Mouse (Mus musculus) adrenal gland, postnatal 25 days (tissue): Measurements from ENCODE around the gene Ecpas. TPM values are rescaled to one million over a fixed set of nuclear protein-coding genes. Genes with fewer than 3 reads are reported as not detected.

Source experiments
- total RNA-seq: library from RNA; stranded (reverse); gene quantifications from 2 replicates; pipeline ENCODE4 v1.2.3, GENCODE M21; 2021

Ecpas gene
- total RNA-seq, 1 experiment from 2014 or later, result 174 TPM

Other genes with a start within 250 kb of the Ecpas start
- 0.29 and 0.52 TPM in 2 replicates for gene Olfr267, start 125.0 kb downstream of the Ecpas start, total RNA-seq
- 1.4 and 5.2 TPM in 2 replicates for gene Zkscan16, start 30.9 kb upstream of the Ecpas start, total RNA-seq
- 16.9 and 25.6 TPM in 2 replicates for gene Ptgr1, start 74.4 kb upstream of the Ecpas start, total RNA-seq
- 15.6 and 16.1 TPM in 2 replicates for gene Dnajc25, start 82.3 kb upstream of the Ecpas start, total RNA-seq
- 3.6 and 4.5 TPM in 2 replicates for gene Gm20503, start 90.5 kb upstream of the Ecpas start, total RNA-seq
- 25.4 and 26.8 TPM in 2 replicates for gene Gng10, start 122.3 kb upstream of the Ecpas start, total RNA-seq
- gene AI481877, start 226.2 kb upstream of the Ecpas start, total RNA-seq, result 0.15 TPM in 1 of 2 replicates, not detected in the other